Mouse (Mus musculus) CH12.LX (cell line): ENCODE measurements around the gene Dkkl1.

ENCODE experiments used
- CTCF ChIP-seq, 2 experiments: IDR thresholded peaks in 1 of 2; conservative IDR thresholded peaks in 1 of 2; 2 replicates each; pipeline ENCODE4 v1.5.1; 2011 to 2012; ENCODE audit warnings: low read depth in 2 of 2, low read length in 2 of 2, improper control_type of control experiment in 1 of 2, inconsistent platforms in 1 of 2, mild to moderate bottlenecking in 1 of 2, moderate library complexity in 1 of 2
- E2F4 ChIP-seq: IDR thresholded peaks from 2 replicates; pipeline ENCODE4 v1.6.1; 2011; ENCODE audit warnings: low read depth, low read length, improper control_type of control experiment; ENCODE audit not compliant: insufficient replicate concordance
- MAZ ChIP-seq: IDR thresholded peaks from 2 replicates; pipeline ENCODE4 v1.6.1; 2012; ENCODE audit warnings: low read depth, mild to moderate bottlenecking, inconsistent platforms, low read length, improper control_type of control experiment, moderate library complexity
- POLR2A ChIP-seq: IDR thresholded peaks from 2 replicates; pipeline ENCODE4 v1.6.1; 2011; ENCODE audit warnings: low read depth, mild to moderate bottlenecking, improper control_type of control experiment, low read length
- USF1 ChIP-seq: IDR thresholded peaks from 2 replicates; pipeline ENCODE4 v1.6.1; 2014; ENCODE audit warnings: low read depth, mild to moderate bottlenecking, inconsistent platforms, low read length, improper control_type of control experiment
- USF2 ChIP-seq: conservative IDR thresholded peaks from 2 replicates; pipeline ENCODE4 v1.6.1; 2011; ENCODE audit warnings: low read depth, low read length, improper control_type of control experiment
- ZNF384 ChIP-seq: IDR thresholded peaks from 2 replicates; pipeline ENCODE4 v1.6.1; 2012; ENCODE audit warnings: low read depth, low read length, improper control_type of control experiment, inconsistent platforms

- TF ChIP-seq ZNF384 (no peak), POLR2A (no peak), USF2 (no peak), CTCF (conservative IDR thresholded peaks at IDR 0.05 in 1 of 2, IDR thresholded peaks at IDR 0.05 in 1 of 2; ENCODE audit: low read depth in 2 of 2, low read length in 2 of 2) (no peak), E2F4 (no peak), MAZ (no peak), USF1 (no peak)
Measured at GRCm38 (mm10) chr7:45247666-45248065, 35.7 kb upstream of the Dkkl1 start.
